Mouse (Mus musculus) liver, embryonic 14 days (tissue): Measurements from ENCODE around the gene Fam222a. TPM values are rescaled to one million over a fixed set of nuclear protein-coding genes. Genes with fewer than 3 reads are reported as not detected.

Experiments used
- polyA plus RNA-seq: library from polyadenylated mRNA; depleted of rRNA; stranded (reverse); fragments of >200 nt; gene quantifications from 2 replicates; pipeline ENCODE4 v1.2.3, GENCODE M21; 2012; rRNA removed

Fam222a gene
- polyA plus RNA-seq: 0.59 and 0.70 TPM in 2 replicates

GRCm38 (mm10) chr5:114567565-114568197 lies at the start of gene Fam222a:
Gene Fam222a (plus strand): TSS chr5:114568016.

GRCm38 (mm10) chr5:114658255-114658654 lies 90.4 kb downstream of the Fam222a start, which contains the start of gene Trpv4:
Gene Trpv4 (minus strand): TSS chr5:114658421.

Other genes with a start within 250 kb of the Fam222a start
- 13.1 and 14.4 TPM in 2 replicates for gene Kctd10, start 187.5 kb upstream of the Fam222a start, polyA plus RNA-seq
- 10.5 and 12.9 TPM in 2 replicates for gene Ube3b, start 187.4 kb upstream of the Fam222a start, polyA plus RNA-seq
- 7.5 and 7.9 TPM in 2 replicates for gene Mmab, start 124.0 kb upstream of the Fam222a start, polyA plus RNA-seq
- gene Mvk, start 123.7 kb upstream of the Fam222a start, polyA plus RNA-seq: 17.6 and 19.7 TPM in 2 replicates
- gene Trpv4, start 90.4 kb downstream of the Fam222a start, polyA plus RNA-seq: 0.18 and 0.24 TPM in 2 replicates
- 16.3 and 20.1 TPM in 2 replicates for gene Gltp, start 123.0 kb downstream of the Fam222a start, polyA plus RNA-seq
- 7.0 and 7.9 TPM in 2 replicates for gene Tchp, start 139.7 kb downstream of the Fam222a start, polyA plus RNA-seq
- gene Ankrd13a, start 206.7 kb downstream of the Fam222a start, polyA plus RNA-seq: 36.2 and 42.6 TPM in 2 replicates
- gene Git2, start 207.5 kb downstream of the Fam222a start, polyA plus RNA-seq: 12.2 and 14.8 TPM in 2 replicates